Mouse (Mus musculus) lung, postnatal 0 days (tissue): ENCODE results near the gene Slc10a7.

ENCODE experiments used
- CTCF ChIP-seq: IDR thresholded peaks from 2 replicates; pipeline ENCODE4 v1.5.1; 2016; ENCODE audit warnings: antibody characterized with exemption, mild to moderate bottlenecking
- EP300 ChIP-seq: IDR thresholded peaks from 2 replicates; pipeline ENCODE4 v1.6.1; 2016; ENCODE audit warnings: antibody characterized with exemption, mild to moderate bottlenecking, control low read depth

DNA sequence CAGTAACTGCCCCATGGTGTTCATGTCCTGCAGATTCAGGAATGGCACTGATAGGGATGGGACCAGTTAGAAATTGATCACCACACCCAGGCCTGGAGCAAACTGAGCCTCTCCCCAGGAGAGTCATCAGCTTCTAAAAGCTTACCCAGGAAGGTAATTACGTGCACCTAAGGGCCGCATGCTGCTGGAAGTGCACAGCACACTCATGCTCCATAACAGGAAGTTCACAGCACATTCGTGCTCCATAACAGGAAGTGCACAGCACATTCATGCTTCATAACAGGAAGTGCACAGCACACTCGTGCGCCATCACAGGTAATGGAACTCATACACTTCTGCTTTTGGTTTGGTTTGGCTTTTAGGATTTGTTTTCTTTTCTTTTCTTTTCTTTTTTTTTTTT is 114.8 kb downstream of the Slc10a7 start:
- TF ChIP-seq CTCF (no peak), EP300 (no peak)
